Mouse (Mus musculus): Measurements from ENCODE around the gene Slc2a5. TPM values are rescaled to one million over a fixed set of nuclear protein-coding genes. Genes with fewer than 3 reads are reported as not detected.
A peak's percentile ranks its signal among the peaks of the same experiment; 100 is the strongest.

Slc2a5 gene
- polyA plus RNA-seq, 1 experiment from 2014 or later = 8.1 TPM

GRCm38 (mm10) chr4:150096309-150096708 lies 22.8 kb upstream of the Slc2a5 start:
- no peak for ATAC-seq (replicated peaks; ENCODE audit: low FRiP score, low read depth)
- no peak overlapping the region for H3K9ac ChIP-seq (ENCODE audit: low read depth, low read length)
- H3K27me3 ChIP-seq (ENCODE audit: insufficient read depth, low read length) = no peaks in the 10 kb centered on the region
- no peak overlapping the region for H3K27ac ChIP-seq
- no peak overlapping the region for H3K4me3 ChIP-seq (replicated peaks; ENCODE audit: low read depth, low read length)
- peaks cover 18% of the 10 kb centered on the region; the same call in 1 of the 2 replicates for H3K4me1 ChIP-seq (replicated peaks; ENCODE audit: insufficient read depth, low read length)
- no peak for TF ChIP-seq CTCF (IDR thresholded peaks at IDR 0.05; ENCODE audit: low read depth)
- DNase-seq (ENCODE audit: low spot score) = no peak
- no peaks in the 10 kb centered on the region for H3K36me3 ChIP-seq (ENCODE audit: insufficient read depth, low read length)
- H3K9me3 ChIP-seq (replicated peaks; ENCODE audit: low read length) = no peaks in the 10 kb centered on the region
- H3K4me2 ChIP-seq (ENCODE audit: low read length) = no peak overlapping the region
- WGBS = 83% methylated on average over 7 of the region's 7 CpGs

- Histone ChIP-seq H3K27ac (no peak overlapping the region), H3K4me3 (replicated peaks; ENCODE audit: low read depth, low read length) (no peak overlapping the region), H3K9ac (ENCODE audit: low read depth, low read length) (no peak overlapping the region), H3K4me2 (ENCODE audit: low read length) (no peak overlapping the region), H3K36me3 (ENCODE audit: insufficient read depth, low read length) (no peaks in the 10 kb centered on the region), H3K9me3 (replicated peaks; ENCODE audit: low read length) (no peaks in the 10 kb centered on the region), H3K4me1 (replicated peaks; ENCODE audit: insufficient read depth, low read length) (peaks cover 18% of the 10 kb centered on the region; the same call in 1 of the 2 replicates), H3K27me3 (ENCODE audit: insufficient read depth, low read length) (no peaks in the 10 kb centered on the region)
- TF ChIP-seq CTCF (IDR thresholded peaks at IDR 0.05; ENCODE audit: low read depth) = no peak
- ATAC-seq (replicated peaks; ENCODE audit: low FRiP score, low read depth) (no peak), DNase-seq (ENCODE audit: low spot score) (no peak)
- 85% methylated on average over 4 of the region's 4 CpGs for WGBS
Observed at GRCm38 (mm10) chr4:150097847-150098246, 21.2 kb upstream of the Slc2a5 start.

- ATAC-seq (replicated peaks; ENCODE audit: low FRiP score, low read depth) = no peak
- WGBS = 16% methylated on average over 10 of the region's 10 CpGs
- H3K36me3 ChIP-seq (ENCODE audit: insufficient read depth, low read length) = no peaks in the 10 kb centered on the region
- H3K9ac ChIP-seq (ENCODE audit: low read depth, low read length) = no peak overlapping the region
- DNase-seq (ENCODE audit: low spot score) = peak; percentile 76
- TF ChIP-seq CTCF (IDR thresholded peaks at IDR 0.05; ENCODE audit: low read depth) = peak; percentile 98
- no peak overlapping the region for H3K4me3 ChIP-seq (replicated peaks; ENCODE audit: low read depth, low read length)
- no peaks in the 10 kb centered on the region for H3K9me3 ChIP-seq (replicated peaks; ENCODE audit: low read length)
- no peaks in the 10 kb centered on the region for H3K27me3 ChIP-seq (ENCODE audit: insufficient read depth, low read length)
- no peak overlapping the region for H3K4me2 ChIP-seq (ENCODE audit: low read length)
- H3K4me1 ChIP-seq (replicated peaks; ENCODE audit: insufficient read depth, low read length) = peaks cover 12% of the 10 kb centered on the region; the same call in 1 of the 2 replicates
- H3K27ac ChIP-seq = no peak overlapping the region
Observed at GRCm38 (mm10) chr4:150098880-150099279, 20.2 kb upstream of the Slc2a5 start.

- Histone ChIP-seq H3K36me3 (ENCODE audit: insufficient read depth, low read length) (no peaks in the 10 kb centered on the region), H3K4me1 (replicated peaks; ENCODE audit: insufficient read depth, low read length) (no peaks in the 10 kb centered on the region), H3K9ac (ENCODE audit: low read depth, low read length) (no peak overlapping the region), H3K9me3 (replicated peaks; ENCODE audit: low read length) (no peaks in the 10 kb centered on the region), H3K27ac (no peak overlapping the region), H3K4me3 (replicated peaks; ENCODE audit: low read depth, low read length) (no peak overlapping the region), H3K27me3 (ENCODE audit: insufficient read depth, low read length) (no peaks in the 10 kb centered on the region), H3K4me2 (ENCODE audit: low read length) (no peak overlapping the region)
- no peak for TF ChIP-seq CTCF (IDR thresholded peaks at IDR 0.05; ENCODE audit: low read depth)
- WGBS = 67% methylated on average over 7 of the region's 7 CpGs
- DNase-seq (ENCODE audit: low spot score) (no peak), ATAC-seq (replicated peaks; ENCODE audit: low FRiP score, low read depth) (0 out of 2 replicates have a peak, but pooled peaks have one; percentile 22)
Observed at GRCm38 (mm10) chr4:150102822-150103221, 16.3 kb upstream of the Slc2a5 start.

- 63% methylated on average over 7 of the region's 7 CpGs for WGBS
- DNase-seq (ENCODE audit: low spot score) = no peak
Observed at GRCm38 (mm10) chr4:150105671-150106070, 13.4 kb upstream of the Slc2a5 start.

GRCm38 (mm10) chr4:150106637-150107036 lies 12.4 kb upstream of the Slc2a5 start:
- whole genome bisulfite sequencing = 71% methylated on average over 5 of the region's 5 CpGs
- Histone ChIP-seq H3K27ac (no peak overlapping the region), H3K9ac (ENCODE audit: low read depth, low read length) (no peak overlapping the region), H3K36me3 (ENCODE audit: insufficient read depth, low read length) (no peaks in the 10 kb centered on the region), H3K4me1 (replicated peaks; ENCODE audit: insufficient read depth, low read length) (no peaks in the 10 kb centered on the region), H3K4me3 (replicated peaks; ENCODE audit: low read depth, low read length) (no peak overlapping the region), H3K4me2 (ENCODE audit: low read length) (no peak overlapping the region), H3K27me3 (ENCODE audit: insufficient read depth, low read length) (no peaks in the 10 kb centered on the region), H3K9me3 (replicated peaks; ENCODE audit: low read length) (no peaks in the 10 kb centered on the region)
- DNase-seq (ENCODE audit: low spot score) (no peak), ATAC-seq (replicated peaks; ENCODE audit: low FRiP score, low read depth) (no peak)
- no peak for TF ChIP-seq CTCF (IDR thresholded peaks at IDR 0.05; ENCODE audit: low read depth)

More at GRCm38 (mm10) chr4:150105671-150106070, 13.4 kb upstream of the Slc2a5 start:
- no peak overlapping the region for H3K4me2 ChIP-seq (ENCODE audit: low read length)
- ATAC-seq (replicated peaks; ENCODE audit: low FRiP score, low read depth) = no peak
- H3K9me3 ChIP-seq (replicated peaks; ENCODE audit: low read length) = no peaks in the 10 kb centered on the region
- no peak overlapping the region for H3K27ac ChIP-seq
- no peaks in the 10 kb centered on the region for H3K27me3 ChIP-seq (ENCODE audit: insufficient read depth, low read length)
- TF ChIP-seq CTCF (IDR thresholded peaks at IDR 0.05; ENCODE audit: low read depth) = no peak
- H3K4me3 ChIP-seq (replicated peaks; ENCODE audit: low read depth, low read length) = no peak overlapping the region
- H3K36me3 ChIP-seq (ENCODE audit: insufficient read depth, low read length) = no peaks in the 10 kb centered on the region
- H3K9ac ChIP-seq (ENCODE audit: low read depth, low read length) = no peak overlapping the region
- no peaks in the 10 kb centered on the region for H3K4me1 ChIP-seq (replicated peaks; ENCODE audit: insufficient read depth, low read length)

- H3K9me3 ChIP-seq (replicated peaks; ENCODE audit: low read length) = no peaks in the 10 kb centered on the region
- ATAC-seq (replicated peaks; ENCODE audit: low FRiP score, low read depth) (no peak), DNase-seq (ENCODE audit: low spot score) (no peak)
- H3K4me1 ChIP-seq (replicated peaks; ENCODE audit: insufficient read depth, low read length) = no peaks in the 10 kb centered on the region
- H3K9ac ChIP-seq (ENCODE audit: low read depth, low read length) = no peak overlapping the region
- H3K27ac ChIP-seq = no peak overlapping the region
- no peaks in the 10 kb centered on the region for H3K27me3 ChIP-seq (ENCODE audit: insufficient read depth, low read length)
- WGBS = 61% methylated on average over 3 of the region's 3 CpGs
- H3K36me3 ChIP-seq (ENCODE audit: insufficient read depth, low read length) = no peaks in the 10 kb centered on the region
- no peak for TF ChIP-seq CTCF (IDR thresholded peaks at IDR 0.05; ENCODE audit: low read depth)
- no peak overlapping the region for H3K4me2 ChIP-seq (ENCODE audit: low read length)
- H3K4me3 ChIP-seq (replicated peaks; ENCODE audit: low read depth, low read length) = no peak overlapping the region
Observed at GRCm38 (mm10) chr4:150109636-150110035, 9.4 kb upstream of the Slc2a5 start.

Measured in kidney, postnatal 0 days (tissue).